Mouse (Mus musculus): ENCODE measurements around the gene Sephs1.

GRCm38 (mm10) chr2:4881350-4882248, at the start of gene Sephs1:
- TF ChIP-seq TCF12 (IDR thresholded peaks at IDR 0.05; ENCODE audit: low read depth, low read length): peak; percentile 24; the same call in 1 of the 2 replicates
- TF ChIP-seq MYC (IDR thresholded peaks at IDR 0.05; ENCODE audit: low read depth, low read length): no peak
- TF ChIP-seq CTCF (IDR thresholded peaks at IDR 0.05 in 2 of 3, conservative IDR thresholded peaks at IDR 0.05 in 1 of 3; ENCODE audit: control insufficient read depth in 1 of 3, insufficient read depth in 1 of 3, low read depth in 2 of 3, low read length in 3 of 3, poor library complexity in 1 of 3, severe bottlenecking in 1 of 3): no peak; a peak in 1 of 6 replicates
- TF ChIP-seq MAX (IDR thresholded peaks at IDR 0.05; ENCODE audit: low read length): peak; percentile 39; the same call in 1 of the 2 replicates
- TF ChIP-seq POLR2AphosphoS5 (IDR thresholded peaks at IDR 0.05; ENCODE audit: borderline replicate concordance, low read depth, low read length): no peak
- TF ChIP-seq E2F4 (IDR thresholded peaks at IDR 0.05; ENCODE audit: borderline replicate concordance, low read depth, low read length): no peak
- no peak; the same call in 1 of the 2 replicates for TF ChIP-seq KAT2A (conservative IDR thresholded peaks at IDR 0.05; ENCODE audit: low read depth, low read length)
- TF ChIP-seq CHD1 (IDR thresholded peaks at IDR 0.05; ENCODE audit: low read depth, low read length): no peak
- 0 out of 2 replicates have a peak, but pooled peaks have one; percentile 21 for TF ChIP-seq RCOR1 (IDR thresholded peaks at IDR 0.05; ENCODE audit: low read depth, low read length)
- no peak for TF ChIP-seq GATA1 (IDR thresholded peaks at IDR 0.05; ENCODE audit: low read depth, low read length)
